Mouse (Mus musculus): Measurements from ENCODE around the gene Alyref.

GRCm38 (mm10) chr11:120548786-120549167, 49.4 kb downstream of the Alyref start:
- no peak for TF ChIP-seq MYC (IDR thresholded peaks at IDR 0.05; ENCODE audit: low read depth, low read length)
- TF ChIP-seq CTCF (IDR thresholded peaks at IDR 0.05 in 2 of 3, conservative IDR thresholded peaks at IDR 0.05 in 1 of 3; ENCODE audit: control insufficient read depth in 1 of 3, insufficient read depth in 1 of 3, low read depth in 2 of 3, low read length in 3 of 3, poor library complexity in 1 of 3, severe bottlenecking in 1 of 3) = no peak
- no peak for TF ChIP-seq EP300 (IDR thresholded peaks at IDR 0.05; ENCODE audit: low read depth in 1 of 2, low read length in 2 of 2)
- no peak for TF ChIP-seq ELF1 (IDR thresholded peaks at IDR 0.05; ENCODE audit: low read depth, low read length)
- TF ChIP-seq MYB (IDR thresholded peaks at IDR 0.05; ENCODE audit: low read depth, low read length) = no peak
- TF ChIP-seq POLR2A (IDR thresholded peaks at IDR 0.05; ENCODE audit: control insufficient read depth in 1 of 2, insufficient read depth in 1 of 2, low read depth in 1 of 2, low read length in 2 of 2, poor library complexity in 1 of 2) = no peak
- no peak for TF ChIP-seq CHD1 (IDR thresholded peaks at IDR 0.05; ENCODE audit: low read depth, low read length)
- TF ChIP-seq CHD2 (IDR thresholded peaks at IDR 0.05; ENCODE audit: low read length) = no peak
- TF ChIP-seq POLR2AphosphoS2 (IDR thresholded peaks at IDR 0.05; ENCODE audit: low read length) = no peak
- no peak for TF ChIP-seq ETS1 (IDR thresholded peaks at IDR 0.05; ENCODE audit: low read depth, low read length)
- TF ChIP-seq GABPA (IDR thresholded peaks at IDR 0.05; ENCODE audit: low read depth, low read length) = no peak
- TF ChIP-seq USF2 (IDR thresholded peaks at IDR 0.05; ENCODE audit: borderline replicate concordance in 1 of 2, insufficient read depth in 1 of 2, low read depth in 1 of 2, low read length in 2 of 2) = no peak

Data from MEL (cell line).